9 mouse cellular contexts compared by ENCODE assay signal in genomic region chr9:14559430-14559829, GRCm38 (mm10). TPM values are rescaled to one million over a fixed set of nuclear protein-coding genes. Genes with fewer than 3 reads are reported as not detected.
A peak's percentile ranks its signal among the peaks of the same experiment; 100 is the strongest.
DNase-seq lines count a peak whose midpoint lies in the region; ATAC-seq and TF ChIP-seq lines count a peak whose summit lies in the region.
"Had no signal": no experiment of that assay in that cellular context is flagged by ENCODE, and none has a peak within 500 bp of the region (broad histone marks: within the 10 kb centered on the region; RNA-seq: fewer than 3 reads in every experiment).

No protein-coding gene starts in this region.

- no peaks in the 10 kb centered on the region for H3K4me1 ChIP-seq in neural tube, embryonic 14.5 days (ENCODE audit: control insufficient read depth, insufficient read depth, low read length)
- no peaks in the 10 kb centered on the region for H3K4me1 ChIP-seq in stomach, postnatal 0 days (replicated peaks; ENCODE audit: control insufficient read depth, insufficient read depth)

- TF ChIP-seq EP300 in stomach, postnatal 0 days (optimal IDR thresholded peaks at IDR 0.05), result no peak

- peaks cover 31% of the 10 kb centered on the region for H3K36me3 ChIP-seq in neural tube, embryonic 14.5 days (ENCODE audit: control insufficient read depth, insufficient read depth, low read length)
- H3K36me3 ChIP-seq in stomach, postnatal 0 days (ENCODE audit: control insufficient read depth, insufficient read depth, low read length), result peaks cover 21% of the 10 kb centered on the region; the same call in 1 of the 2 replicates

- DNase-seq in adrenal gland, adult (ENCODE audit: inconsistent age in 2 of 2, low spot score in 1 of 2), result peak; percentile 21 to 37
- no peak for DNase-seq in adrenal gland, adult 2 months
- no peak for DNase-seq in neural tube, embryonic 10.5 days (ENCODE audit: extremely low spot score, low spot score)
- peak; percentile 24 to 26 for DNase-seq in layer of hippocampus, postnatal 10 days (ENCODE audit: low spot score in 2 of 2)
- DNase-seq in stomach, postnatal 0 days (ENCODE audit: low spot score), result no peak
- no peak for DNase-seq in cerebellum, postnatal 10 days
- DNase-seq in embryo, embryonic 11 days, result no peak

- H3K9ac ChIP-seq in neural tube, embryonic 14.5 days (replicated peaks; ENCODE audit: low read depth, low read length), result no peak overlapping the region
- no peak overlapping the region for H3K9ac ChIP-seq in stomach, postnatal 0 days (ENCODE audit: low read length)
- H3K9ac ChIP-seq: liver, embryonic 14.5 days had no signal

- H3K27ac ChIP-seq in neural tube, embryonic 14.5 days (ENCODE audit: low read depth, low read length), result no peak overlapping the region
- no peak overlapping the region for H3K27ac ChIP-seq in stomach, postnatal 0 days (replicated peaks)
- H3K27ac ChIP-seq: liver, embryonic 14.5 days had no signal

- H3K27me3 ChIP-seq in neural tube, embryonic 14.5 days (ENCODE audit: control insufficient read depth, insufficient read depth, low read length), result no peaks in the 10 kb centered on the region
- no peaks in the 10 kb centered on the region for H3K27me3 ChIP-seq in stomach, postnatal 0 days (ENCODE audit: control insufficient read depth, insufficient read depth, low read length)

- no peak overlapping the region for H3K4me3 ChIP-seq in neural tube, embryonic 14.5 days (ENCODE audit: low read depth, low read length)
- no peak overlapping the region for H3K4me3 ChIP-seq in stomach, postnatal 0 days (ENCODE audit: low read depth, low read length)

- peak; percentile 34; the same call in 1 of the 2 replicates for ATAC-seq in neural tube, embryonic 14.5 days (ENCODE audit: low read depth)
- peak; percentile 78 for ATAC-seq in stomach, postnatal 0 days (ENCODE audit: low FRiP score, low TSS enrichment)

- no peak overlapping the region for H3K4me2 ChIP-seq in neural tube, embryonic 14.5 days (ENCODE audit: low read depth, low read length)
- no peak overlapping the region for H3K4me2 ChIP-seq in stomach, postnatal 0 days (replicated peaks; ENCODE audit: low read depth)

- 84% methylated on average over 10 of the region's 10 CpGs for WGBS in neural tube, embryonic 14.5 days
- WGBS in stomach, postnatal 0 days, result 54% methylated on average over 10 of the region's 10 CpGs

- TF ChIP-seq CTCF in stomach, postnatal 0 days (IDR thresholded peaks at IDR 0.05; ENCODE audit: low read depth), result no peak

- no peaks in the 10 kb centered on the region for H3K9me3 ChIP-seq in neural tube, embryonic 14.5 days (ENCODE audit: control insufficient read depth, low read length)
- H3K9me3 ChIP-seq in stomach, postnatal 0 days (ENCODE audit: control insufficient read depth, low read length), result no peaks in the 10 kb centered on the region

RNA-seq across cellular contexts. Expression of gene Cwc15, which starts 59.0 kb away (rescaled TPM):
- total RNA-seq in adrenal gland, adult 2 months (2021), result 100 to 1,000 TPM; 120 to 145 TPM
- polyA plus RNA-seq in adrenal gland, adult 2 months (2012; rRNA removed), result 2.1 and 2.5 TPM in 2 replicates
- 143 and 157 TPM in 2 replicates for polyA plus RNA-seq in neural tube, embryonic 14.5 days (2014; fragmentation: Nextera tagmentation; extraction: Ambion mirVana)
- total RNA-seq in layer of hippocampus, postnatal 10 days (2021), result 10 to 100 TPM; 76.0 to 84.4 TPM
- 115 and 120 TPM in 2 replicates for polyA plus RNA-seq in stomach, postnatal 0 days (2015; fragmentation: Nextera tagmentation; extraction: Ambion mirVana)

RNA-seq across cellular contexts. Expression of gene Kdm4d, which starts 59.1 kb away (rescaled TPM):
- under 1 TPM; 0.29 to 0.41 TPM for total RNA-seq in adrenal gland, adult 2 months (2021)
- polyA plus RNA-seq in adrenal gland, adult 2 months (2012; rRNA removed), result 0.36 and 0.37 TPM in 2 replicates
- polyA plus RNA-seq in neural tube, embryonic 14.5 days (2014; fragmentation: Nextera tagmentation; extraction: Ambion mirVana), result 0.85 and 1.2 TPM in 2 replicates
- 1 to 10 TPM; 2.2 to 2.3 TPM for total RNA-seq in layer of hippocampus, postnatal 10 days (2021)
- polyA plus RNA-seq in stomach, postnatal 0 days (2015; fragmentation: Nextera tagmentation; extraction: Ambion mirVana), result 0.16 and 0.21 TPM in 2 replicates

Comparison
In these comparisons a context has a peak if more than half of its experiments do, and no peak if none do; other contexts are left out.
1. DNase-seq: peak in adrenal gland, adult (2 of 2) and layer of hippocampus, postnatal 10 days (2 of 2); none in adrenal gland, adult 2 months (single experiment), neural tube, embryonic 10.5 days (single experiment), stomach, postnatal 0 days (single experiment), cerebellum, postnatal 10 days (0 of 2) and embryo, embryonic 11 days (single experiment).
2. RNA of gene Cwc15, which starts 59.0 kb away (polyA plus RNA-seq): 143 to 157 TPM in neural tube, embryonic 14.5 days and 115 to 120 TPM in stomach, postnatal 0 days; 2.1 to 2.5 TPM in adrenal gland, adult 2 months; every median in the first group is over 10 times any median in the second.